Mouse (Mus musculus): ENCODE data around the gene Ly6g6f. TPM values are rescaled to one million over a fixed set of nuclear protein-coding genes. Genes with fewer than 3 reads are reported as not detected.
A peak's percentile ranks its signal among the peaks of the same experiment; 100 is the strongest.

Gene Ly6g6f
- polyA plus RNA-seq (2012; rRNA removed), result 0.16 and 0.84 TPM in 2 replicates

DNA sequence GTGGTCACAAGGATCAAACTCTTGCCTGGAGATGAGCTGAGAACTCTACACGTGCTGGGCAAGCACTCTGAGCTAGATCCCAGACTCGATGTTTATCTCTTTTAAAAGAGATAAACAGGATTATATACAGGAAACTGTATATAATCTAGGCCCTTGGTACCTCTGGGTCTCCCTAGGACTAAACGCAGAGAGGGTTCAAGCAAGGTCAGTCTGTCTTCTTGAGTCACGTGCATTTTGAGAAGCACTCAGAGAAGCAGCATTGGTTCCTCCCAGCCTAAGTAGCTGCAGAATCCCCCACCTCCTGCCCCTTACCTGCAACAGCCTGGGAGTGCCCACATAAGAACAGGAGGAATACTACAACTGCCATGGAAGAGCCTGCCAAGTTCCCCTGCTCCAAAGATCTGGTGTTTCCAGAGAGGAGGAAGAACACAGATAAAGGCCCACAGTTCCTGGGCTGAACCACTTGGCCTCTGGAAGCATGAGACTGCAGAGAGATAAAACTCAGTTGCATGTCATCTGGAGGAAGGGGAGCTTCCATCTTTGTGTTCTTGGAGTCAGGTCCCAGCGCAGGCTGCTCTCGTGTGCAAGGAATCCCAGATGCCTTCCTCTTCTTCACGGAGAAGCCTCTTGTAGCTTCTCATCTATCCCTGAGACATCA, at the start of gene Ly6g6f:
Ly6g6f (minus strand) TSS at position 403 of the 658 bp plus-strand sequence.
- 49% methylated on average over 7 of the region's 7 CpGs for WGBS
- TF ChIP-seq POLR2A (IDR thresholded peaks at IDR 0.05; ENCODE audit: borderline replicate concordance, extremely low read depth, low read depth, low read length), result no peak
- TF ChIP-seq CTCF (IDR thresholded peaks at IDR 0.05; ENCODE audit: insufficient read depth, low read length), result no peak
- H3K4me1 ChIP-seq (ENCODE audit: control insufficient read depth, insufficient read depth, low read length), result peaks cover 4% of the 10 kb centered on the region; the same call in 1 of the 2 replicates
- DNase-seq, result no peak
- no peak within 1 kb of the TSS for H3K4me3 ChIP-seq (replicated peaks; ENCODE audit: extremely low read depth, low read depth, low read length)

DNA sequence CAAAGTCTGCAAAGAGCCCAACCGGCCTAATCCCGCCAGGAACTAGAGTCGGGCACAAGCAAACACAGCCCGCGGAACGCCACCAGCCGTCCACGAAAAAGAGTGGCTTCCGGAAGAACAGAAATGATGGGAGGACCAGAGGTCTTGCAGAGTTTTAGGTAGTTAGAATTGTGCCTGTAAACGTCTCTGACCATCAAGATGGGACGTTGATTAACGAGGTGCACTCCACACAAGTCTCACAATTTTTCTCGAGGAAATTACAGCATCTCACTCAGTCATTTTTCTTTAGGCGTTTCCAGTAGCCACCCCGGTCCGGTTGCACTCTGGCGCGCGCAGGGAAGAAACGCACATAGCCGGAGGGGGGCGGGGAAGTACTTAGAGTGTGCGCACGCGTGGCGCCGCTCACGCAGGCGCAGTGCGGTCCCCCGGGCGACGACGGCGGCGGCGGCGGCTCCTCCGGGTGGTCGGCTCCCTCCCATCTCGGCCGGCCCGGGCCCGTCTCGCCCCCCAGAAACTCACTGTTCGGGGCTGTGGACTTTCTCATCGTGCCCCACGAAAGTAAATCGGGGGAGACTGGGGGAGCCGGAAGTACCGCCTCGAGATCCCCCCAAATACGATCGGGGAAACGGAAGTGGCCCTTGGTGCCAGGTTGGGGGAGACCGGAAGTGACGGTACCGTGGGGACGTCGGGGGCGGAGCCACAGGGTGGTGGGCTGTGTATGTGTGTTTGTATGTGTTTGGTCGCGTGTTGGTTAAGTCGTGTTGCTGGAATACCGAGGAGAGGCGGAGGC, 49.6 kb upstream of the Ly6g6f start, which contains the start of gene Bag6:
Bag6 (plus strand) TSS at position 378 of the 790 bp plus-strand sequence.
- TF ChIP-seq CTCF (IDR thresholded peaks at IDR 0.05; ENCODE audit: insufficient read depth, low read length) (no peak), POLR2A (IDR thresholded peaks at IDR 0.05; ENCODE audit: borderline replicate concordance, extremely low read depth, low read depth, low read length) (peak; percentile 68; the same call in 1 of the 2 replicates)
- peak within 1 kb of the TSS; percentile 99 for H3K4me3 ChIP-seq (replicated peaks; ENCODE audit: extremely low read depth, low read depth, low read length)
- under 1% methylated on average over 66 of the region's 66 CpGs for WGBS
- peaks cover 7% of the 10 kb centered on the region for H3K4me1 ChIP-seq (ENCODE audit: control insufficient read depth, insufficient read depth, low read length)
- peak; percentile 97 for DNase-seq

DNA sequence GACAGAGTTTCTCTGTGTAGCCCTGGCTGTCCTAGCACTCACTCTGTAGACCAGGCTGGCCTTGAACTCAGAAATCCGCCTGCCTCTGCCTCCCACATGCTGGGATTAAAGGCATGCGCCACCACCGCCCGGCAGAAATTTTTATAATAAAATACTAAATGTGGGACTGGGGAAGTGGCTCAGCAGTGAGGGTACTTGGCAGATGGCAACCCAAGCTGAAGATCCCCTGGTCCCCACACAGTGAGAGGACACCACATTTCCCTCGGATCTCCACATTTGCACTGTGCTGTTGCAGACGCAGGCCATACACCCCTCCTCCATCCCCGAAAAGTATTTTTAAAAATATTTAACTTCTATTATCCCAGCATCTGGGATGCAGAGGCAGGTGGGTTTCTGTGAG, 48.1 kb upstream of the Ly6g6f start:
- TF ChIP-seq POLR2A (IDR thresholded peaks at IDR 0.05; ENCODE audit: borderline replicate concordance, extremely low read depth, low read depth, low read length) (no peak), CTCF (IDR thresholded peaks at IDR 0.05; ENCODE audit: insufficient read depth, low read length) (no peak)
- Histone ChIP-seq H3K4me3 (replicated peaks; ENCODE audit: extremely low read depth, low read depth, low read length) (no peak overlapping the region), H3K4me1 (ENCODE audit: control insufficient read depth, insufficient read depth, low read length) (peaks cover 7% of the 10 kb centered on the region)
- WGBS, result 89% methylated on average over 7 of the region's 7 CpGs
- no peak for DNase-seq

DNA sequence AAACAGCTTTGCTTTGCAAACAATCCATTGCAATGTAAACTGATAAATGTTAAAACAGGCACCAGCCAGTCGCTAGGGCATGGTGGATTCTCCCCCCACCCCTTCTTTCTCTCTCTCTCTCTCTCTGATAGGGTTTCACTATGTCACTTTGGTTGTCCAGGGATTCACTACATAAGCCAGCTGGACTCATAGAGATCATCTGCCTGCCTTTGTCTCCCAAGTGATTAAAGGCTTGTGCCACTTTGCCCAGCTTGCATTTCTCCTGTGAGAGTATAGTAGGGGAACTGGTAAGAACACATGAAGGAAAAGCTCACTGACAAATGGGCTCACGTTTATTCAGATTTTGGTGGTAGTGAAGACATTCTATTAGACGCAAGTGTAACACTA, 46.8 kb upstream of the Ly6g6f start:
- DNase-seq, result no peak
- 56% methylated on average over 3 of the region's 3 CpGs for whole genome bisulfite sequencing
- Histone ChIP-seq H3K4me1 (ENCODE audit: control insufficient read depth, insufficient read depth, low read length) (peaks cover 13% of the 10 kb centered on the region), H3K4me3 (replicated peaks; ENCODE audit: extremely low read depth, low read depth, low read length) (no peak overlapping the region)
- TF ChIP-seq CTCF (IDR thresholded peaks at IDR 0.05; ENCODE audit: insufficient read depth, low read length) (no peak), POLR2A (IDR thresholded peaks at IDR 0.05; ENCODE audit: borderline replicate concordance, extremely low read depth, low read depth, low read length) (no peak)

DNA sequence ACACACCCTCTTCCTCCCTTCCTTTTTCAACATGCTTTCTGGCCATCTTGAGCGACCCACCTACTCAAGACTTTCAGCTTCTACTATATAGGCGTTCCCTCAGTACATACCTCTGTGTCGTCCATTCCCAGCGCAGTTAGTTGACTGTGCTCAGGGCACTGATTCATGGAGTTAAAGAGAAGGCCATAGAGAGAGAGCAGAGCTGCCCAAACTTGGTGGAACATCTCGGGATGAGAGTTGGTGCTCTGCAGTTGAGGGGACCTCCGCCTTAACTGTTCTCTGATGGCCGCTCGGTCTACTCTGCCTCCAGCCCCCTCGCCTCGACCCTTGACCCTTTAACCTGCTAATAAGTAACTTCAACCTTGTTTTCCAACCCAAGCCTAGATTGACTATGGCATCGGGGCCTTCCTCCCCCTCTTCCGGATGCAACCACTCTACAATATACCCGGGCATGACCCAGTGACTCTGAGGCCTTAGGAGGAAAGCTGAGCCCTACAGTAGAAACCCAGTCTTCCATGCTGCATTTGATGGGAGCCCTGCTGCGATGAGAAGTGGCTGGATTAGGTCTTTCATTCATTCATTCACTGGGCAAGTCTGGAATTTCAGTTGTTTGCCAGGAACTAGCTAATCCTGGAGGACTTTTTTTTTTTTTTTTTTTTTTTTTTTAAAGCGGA, 46.2 kb upstream of the Ly6g6f start, which contains the start of gene Apom:
Apom (minus strand) TSS at position 551 of the 674 bp plus-strand sequence.
- DNase-seq, result no peak
- Histone ChIP-seq H3K4me1 (ENCODE audit: control insufficient read depth, insufficient read depth, low read length) (peaks cover 16% of the 10 kb centered on the region), H3K4me3 (replicated peaks; ENCODE audit: extremely low read depth, low read depth, low read length) (no peak within 1 kb of the TSS)
- WGBS, result 78% methylated on average over 15 of the region's 15 CpGs
- TF ChIP-seq POLR2A (IDR thresholded peaks at IDR 0.05; ENCODE audit: borderline replicate concordance, extremely low read depth, low read depth, low read length) (no peak), CTCF (IDR thresholded peaks at IDR 0.05; ENCODE audit: insufficient read depth, low read length) (no peak)

DNA sequence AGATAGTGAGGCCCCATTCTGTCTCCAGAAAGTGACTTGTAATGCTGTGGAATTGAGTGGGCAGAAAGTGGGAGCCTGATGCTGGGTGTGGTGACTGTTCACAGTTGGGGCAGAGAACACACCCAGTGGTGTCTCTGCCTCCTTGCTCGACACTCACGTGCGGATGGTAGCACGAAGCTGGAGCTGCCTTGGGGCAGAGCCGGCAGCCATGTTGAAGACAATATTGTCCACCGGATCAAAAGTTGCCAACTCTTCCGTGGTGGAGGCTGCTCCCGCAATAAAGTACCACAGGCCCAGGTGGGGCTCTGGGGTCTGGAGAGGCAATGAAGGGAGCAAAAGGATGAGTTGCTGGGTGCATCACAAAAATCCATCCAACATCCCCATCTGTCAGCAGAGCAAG, 45.6 kb upstream of the Ly6g6f start:
- no peak for TF ChIP-seq POLR2A (IDR thresholded peaks at IDR 0.05; ENCODE audit: borderline replicate concordance, extremely low read depth, low read depth, low read length)
- TF ChIP-seq CTCF (IDR thresholded peaks at IDR 0.05; ENCODE audit: insufficient read depth, low read length), result no peak
- H3K4me1 ChIP-seq (ENCODE audit: control insufficient read depth, insufficient read depth, low read length), result peaks cover 11% of the 10 kb centered on the region
- no peak overlapping the region for H3K4me3 ChIP-seq (replicated peaks; ENCODE audit: extremely low read depth, low read depth, low read length)
- DNase-seq, result no peak
- 88% methylated on average over 8 of the region's 8 CpGs for WGBS

DNA sequence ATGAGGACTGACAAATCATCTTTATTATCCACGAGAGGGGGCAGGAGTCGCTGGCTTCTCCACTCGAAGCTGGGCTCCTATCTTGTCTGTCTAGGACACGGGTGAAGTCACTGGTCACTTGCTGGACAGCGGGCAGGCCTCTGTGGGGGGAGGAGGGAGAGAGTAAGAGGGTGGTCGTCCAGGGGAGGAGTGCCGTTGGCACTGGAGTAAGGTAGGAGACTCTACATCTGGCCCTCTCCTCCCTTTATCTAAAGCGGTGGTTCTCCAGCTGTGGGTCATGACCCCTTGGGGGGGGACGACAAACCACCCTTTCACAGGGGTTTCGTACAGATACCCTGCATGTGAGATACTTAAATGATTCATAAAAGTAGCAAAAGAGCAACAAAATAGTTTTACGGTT, 43.6 kb upstream of the Ly6g6f start:
- H3K4me1 ChIP-seq (ENCODE audit: control insufficient read depth, insufficient read depth, low read length), result peaks cover 16% of the 10 kb centered on the region
- no peak overlapping the region for H3K4me3 ChIP-seq (replicated peaks; ENCODE audit: extremely low read depth, low read depth, low read length)
- DNase-seq, result no peak
- TF ChIP-seq CTCF (IDR thresholded peaks at IDR 0.05; ENCODE audit: insufficient read depth, low read length) (no peak), POLR2A (IDR thresholded peaks at IDR 0.05; ENCODE audit: borderline replicate concordance, extremely low read depth, low read depth, low read length) (no peak)
- 58% methylated on average over 11 of the region's 11 CpGs for WGBS

DNA sequence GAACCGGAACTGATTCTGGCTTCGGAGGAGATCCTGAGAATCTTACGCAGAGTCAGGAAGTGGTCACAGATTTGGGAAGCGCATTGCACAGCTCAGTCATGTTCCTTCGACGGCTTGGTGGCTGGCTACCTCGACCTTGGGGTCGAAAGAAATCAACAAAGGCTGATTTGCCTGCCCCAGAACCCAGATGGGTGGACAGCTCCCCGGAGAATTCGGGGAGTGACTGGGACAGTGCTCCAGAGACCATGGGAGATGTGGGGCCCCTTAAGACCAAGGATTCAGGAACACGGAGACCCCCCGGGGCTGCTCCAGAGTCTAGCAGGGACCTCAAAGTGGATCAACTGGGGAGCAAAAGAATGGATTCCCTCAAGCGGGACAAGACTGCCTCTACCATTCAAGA, 41.6 kb upstream of the Ly6g6f start:
- DNase-seq, result no peak
- peaks cover 16% of the 10 kb centered on the region for H3K4me1 ChIP-seq (ENCODE audit: control insufficient read depth, insufficient read depth, low read length)
- 44% methylated on average over 13 of the region's 13 CpGs for whole genome bisulfite sequencing

DNA sequence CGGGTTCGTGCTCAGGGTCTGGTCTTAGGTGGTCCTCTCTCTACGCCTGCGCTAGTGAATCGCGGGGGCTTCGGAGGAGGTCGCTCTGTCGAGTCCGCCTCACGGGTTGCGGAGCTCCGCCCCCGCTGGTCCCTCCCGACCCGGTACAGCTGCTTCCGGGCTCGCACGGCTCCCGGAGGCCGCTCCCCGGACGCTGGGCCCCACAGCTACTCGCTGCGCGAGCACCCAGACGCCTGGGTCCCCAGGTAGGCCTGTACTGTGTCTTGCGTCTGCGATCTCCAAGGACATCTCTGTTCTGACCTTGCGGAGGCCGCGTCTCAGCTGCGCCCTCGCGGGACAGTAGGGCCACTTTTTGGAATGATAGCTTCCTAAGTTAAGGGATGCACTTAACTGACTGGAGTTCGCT, 40.8 kb upstream of the Ly6g6f start, which contains the start of gene D17H6S53E:
D17H6S53E (plus strand) TSS at position 168 of the 406 bp plus-strand sequence.
- DNase-seq, result peak; percentile 77

More for the DNA sequence above, 41.6 kb upstream of the Ly6g6f start:
- H3K4me3 ChIP-seq (replicated peaks; ENCODE audit: extremely low read depth, low read depth, low read length), result peak overlapping the region; percentile 69
- TF ChIP-seq CTCF (IDR thresholded peaks at IDR 0.05; ENCODE audit: insufficient read depth, low read length) (no peak), POLR2A (IDR thresholded peaks at IDR 0.05; ENCODE audit: borderline replicate concordance, extremely low read depth, low read depth, low read length) (no peak)

More for the DNA sequence above, 40.8 kb upstream of the Ly6g6f start, which contains the start of gene D17H6S53E:
- H3K4me3 ChIP-seq (replicated peaks; ENCODE audit: extremely low read depth, low read depth, low read length), result peak within 1 kb of the TSS; percentile 69
- H3K4me1 ChIP-seq (ENCODE audit: control insufficient read depth, insufficient read depth, low read length), result peaks cover 16% of the 10 kb centered on the region
- TF ChIP-seq POLR2A (IDR thresholded peaks at IDR 0.05; ENCODE audit: borderline replicate concordance, extremely low read depth, low read depth, low read length), result peak; percentile 75
- TF ChIP-seq CTCF (IDR thresholded peaks at IDR 0.05; ENCODE audit: insufficient read depth, low read length), result no peak
- 1% methylated on average over 36 of the region's 36 CpGs for WGBS

Data from lung, adult 2 months (tissue).